Mouse (Mus musculus): ENCODE results near the gene BC107364. TPM values are rescaled to one million over a fixed set of nuclear protein-coding genes. Genes with fewer than 3 reads are reported as not detected.
"Not testable (repeated sequence)": the region's sequence is repeated elsewhere in the genome, so short reads cannot be mapped to it uniquely, and the experiment has no call there.

Gene BC107364
- total RNA-seq, 2 experiments from 2014 or later, result 0.50 TPM; not detected in 1

DNA sequence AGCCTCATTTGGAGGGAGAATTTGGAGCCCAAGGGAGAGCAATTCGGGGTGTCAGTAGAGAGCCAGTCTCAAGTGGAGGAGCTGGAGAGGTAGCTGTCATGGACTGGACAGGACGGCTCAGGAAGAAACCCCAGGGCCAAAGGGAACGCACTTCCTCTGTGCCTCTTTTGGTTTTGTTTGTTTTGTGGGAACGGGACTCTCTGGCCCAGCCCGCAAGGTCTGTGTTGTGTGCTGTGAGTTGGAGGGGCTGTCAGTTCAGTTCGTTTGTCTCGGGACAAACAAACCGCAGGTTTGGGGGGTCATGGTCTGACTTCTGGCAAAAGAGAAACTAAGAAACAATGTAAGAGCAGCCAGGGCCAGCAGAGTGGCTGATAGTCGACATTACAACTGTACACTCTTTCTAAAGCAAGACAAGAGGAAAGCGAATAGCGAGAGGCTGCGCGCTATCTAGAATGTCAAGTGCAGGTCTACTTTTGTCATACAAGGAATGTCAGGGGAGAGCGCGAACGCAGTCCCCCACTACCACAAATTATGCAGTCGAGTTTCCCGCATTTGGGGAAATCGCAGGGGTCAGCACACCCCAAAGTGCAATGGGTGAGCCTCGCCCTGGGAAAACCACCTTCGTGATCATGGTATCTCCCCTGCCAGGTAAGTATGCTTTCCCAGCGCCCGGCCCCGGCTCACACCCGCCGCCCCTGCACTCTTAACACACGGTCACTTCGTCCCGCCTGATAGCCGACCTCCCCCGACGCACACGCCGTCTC, 34.1 kb upstream of the BC107364 start:
- not testable (repeated sequence) for DNase-seq

DNA sequence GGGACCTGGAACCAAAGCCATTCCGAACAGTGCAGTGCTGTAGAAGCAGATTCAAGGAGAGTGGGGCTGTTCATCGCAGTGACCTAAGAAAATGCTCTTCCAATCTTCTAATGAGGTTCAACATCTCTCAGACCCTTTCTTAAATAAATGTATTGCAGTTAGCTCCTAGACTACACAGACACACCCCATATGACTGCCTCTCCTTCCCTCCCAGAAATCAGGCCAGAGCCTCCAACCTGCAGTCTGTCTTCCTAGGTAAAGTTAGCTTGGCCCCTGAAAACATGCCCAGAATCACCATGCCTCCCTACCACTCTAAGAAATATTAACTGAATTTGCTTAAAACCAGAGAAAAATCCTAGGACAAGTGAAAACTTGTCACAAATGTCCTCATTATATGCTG, 33.3 kb upstream of the BC107364 start:
- no peak for DNase-seq

DNA sequence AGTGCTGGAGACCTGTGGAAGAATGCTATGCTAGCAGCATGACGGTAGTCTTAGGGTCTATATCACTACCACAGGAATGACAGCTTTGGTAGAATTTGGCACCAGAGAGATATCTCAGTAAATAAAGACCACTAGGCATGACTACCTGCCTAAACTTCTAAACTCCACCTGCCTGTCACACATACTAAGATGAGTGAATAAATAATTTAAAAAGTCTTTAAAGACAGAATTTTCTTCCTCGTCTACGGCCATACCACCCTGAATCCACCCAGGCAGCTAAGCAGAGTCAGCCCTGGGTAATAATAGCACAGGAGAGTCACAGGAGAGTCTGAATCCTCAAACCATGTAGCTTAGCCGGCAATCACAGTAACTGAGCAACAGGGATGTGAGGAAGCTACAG, 32.8 kb upstream of the BC107364 start:
- DNase-seq, result no peak

- DNase-seq, result no peak
Measured at GRCm38 (mm10) chr3:96483946-96484345, 31.8 kb upstream of the BC107364 start.

DNA sequence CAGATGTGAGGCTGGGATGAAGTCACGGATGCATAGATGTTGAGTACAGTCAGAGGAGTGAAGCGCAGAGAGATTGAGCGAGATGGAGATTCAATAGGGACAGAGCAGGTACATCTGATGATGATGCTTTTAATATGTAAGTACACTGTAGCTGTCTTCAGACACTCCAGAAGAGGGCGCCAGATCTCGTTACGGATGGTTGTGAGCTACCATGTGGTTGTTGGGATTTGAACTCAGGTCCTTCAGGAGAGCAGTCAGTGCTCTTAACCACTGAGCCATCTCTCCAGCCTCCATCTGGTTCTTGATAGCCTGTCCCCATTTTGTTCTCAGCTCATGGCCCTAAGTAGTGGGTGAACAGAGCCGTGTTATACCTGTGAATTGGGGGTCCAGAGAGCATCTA, 30.9 kb upstream of the BC107364 start:
- DNase-seq, result not testable (repeated sequence)

DNA sequence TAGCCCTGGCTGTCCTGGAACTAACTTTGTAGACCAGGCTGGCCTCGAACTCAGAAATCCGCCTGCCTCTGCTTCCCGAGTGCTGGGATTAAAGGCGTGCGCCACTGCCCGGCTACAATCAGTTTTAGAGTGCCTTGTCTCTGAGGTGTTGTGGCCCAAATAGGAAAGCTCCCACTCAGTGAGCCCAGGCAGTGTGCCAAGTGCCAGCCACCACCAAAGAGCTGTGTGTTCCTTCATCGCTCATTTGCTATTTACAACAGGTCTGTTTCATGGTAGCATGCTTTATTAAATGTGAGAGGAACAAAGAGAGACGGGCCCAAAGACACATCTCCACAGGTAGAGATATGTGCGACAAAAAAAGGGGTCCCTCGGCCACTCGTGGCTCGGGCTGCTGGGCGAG, 30.3 kb upstream of the BC107364 start:
- no peak for DNase-seq

- DNase-seq, result no peak
Measured at GRCm38 (mm10) chr3:96481856-96482255, 29.8 kb upstream of the BC107364 start.

- DNase-seq, result no peak
Measured at GRCm38 (mm10) chr3:96480684-96481270, 28.7 kb upstream of the BC107364 start.

DNA sequence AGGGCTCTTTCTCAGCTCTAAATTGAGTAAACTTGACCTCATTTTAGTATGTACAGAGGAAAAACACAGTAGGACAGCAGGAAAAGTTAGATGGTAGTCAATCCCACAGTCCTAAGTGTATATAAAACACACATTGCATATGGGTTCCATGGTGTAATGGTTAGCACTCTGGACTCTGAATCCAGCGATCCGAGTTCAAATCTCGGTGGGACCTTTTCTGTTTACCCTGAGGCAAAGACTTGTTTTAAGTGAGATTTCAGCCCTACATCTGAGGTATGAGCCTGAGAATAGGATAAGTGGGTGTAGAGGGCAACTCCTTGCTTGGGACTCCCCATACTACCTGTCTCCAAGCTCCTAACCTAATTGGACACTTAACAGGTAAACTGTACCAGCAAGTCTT, 27.1 kb upstream of the BC107364 start:
- DNase-seq, result no peak

GRCm38 (mm10) chr3:96477558-96477957, 25.5 kb upstream of the BC107364 start:
- DNase-seq, result no peak

- DNase-seq, result no peak
Measured at GRCm38 (mm10) chr3:96477084-96477483, 25.0 kb upstream of the BC107364 start.

DNA sequence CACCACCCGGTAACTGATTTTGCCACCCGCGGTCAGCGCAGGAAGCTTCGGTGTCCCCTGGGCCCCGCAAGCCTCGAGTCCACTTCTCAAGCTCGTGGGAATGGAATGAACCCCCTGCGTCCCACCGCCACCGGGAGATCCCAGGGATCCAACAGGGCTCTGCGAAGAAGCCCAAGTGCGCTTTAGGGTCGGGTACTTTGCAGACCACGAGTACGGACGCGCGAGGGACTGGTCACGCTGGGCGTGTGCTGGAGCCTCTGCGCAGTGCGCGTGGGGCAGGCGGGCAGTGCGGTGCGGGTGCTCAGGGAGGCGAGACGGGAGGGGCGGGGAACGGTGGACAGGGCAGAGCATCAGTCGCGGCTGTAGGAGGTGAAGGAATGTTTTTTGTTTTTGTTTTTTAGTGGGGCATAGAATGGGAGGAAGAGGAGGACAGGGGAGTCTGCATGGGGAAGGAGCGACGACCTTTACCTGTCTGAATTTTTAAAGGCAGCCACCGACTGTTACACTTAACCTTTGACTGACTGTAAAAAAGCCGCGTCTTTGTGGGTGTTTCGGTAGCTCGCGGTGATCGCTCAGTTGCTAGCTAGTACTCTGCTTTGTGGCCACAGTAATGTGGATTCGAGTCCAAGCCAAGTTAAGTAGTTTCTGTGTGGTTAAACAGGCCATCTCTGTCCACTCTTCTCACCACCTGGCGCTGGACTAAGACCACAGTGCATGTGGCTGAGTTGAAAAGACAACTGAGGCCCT, 23.0 kb upstream of the BC107364 start:
- no peak for DNase-seq

GRCm38 (mm10) chr3:96473556-96473955, 21.4 kb upstream of the BC107364 start:
- DNase-seq, result not testable (repeated sequence)

DNA sequence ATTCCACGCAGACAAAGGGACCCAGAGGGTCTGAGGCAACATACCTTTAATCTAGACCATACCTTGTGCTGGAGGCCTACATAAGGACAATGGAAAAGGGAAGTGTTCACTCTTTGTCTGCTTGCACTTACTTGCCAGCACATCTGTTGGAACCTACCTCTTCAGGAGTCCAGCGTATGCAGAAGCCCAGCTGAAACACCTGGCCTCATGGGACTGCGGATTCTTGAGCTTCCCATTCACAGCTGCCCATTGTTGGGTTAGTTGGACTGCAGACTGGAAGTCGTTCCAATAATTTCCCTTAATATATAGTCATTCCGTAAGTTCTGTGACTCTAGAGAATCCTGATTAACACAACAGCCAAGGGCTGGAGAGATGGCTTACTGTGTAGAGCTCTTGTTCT, 20.0 kb upstream of the BC107364 start:
- DNase-seq, result no peak

DNA sequence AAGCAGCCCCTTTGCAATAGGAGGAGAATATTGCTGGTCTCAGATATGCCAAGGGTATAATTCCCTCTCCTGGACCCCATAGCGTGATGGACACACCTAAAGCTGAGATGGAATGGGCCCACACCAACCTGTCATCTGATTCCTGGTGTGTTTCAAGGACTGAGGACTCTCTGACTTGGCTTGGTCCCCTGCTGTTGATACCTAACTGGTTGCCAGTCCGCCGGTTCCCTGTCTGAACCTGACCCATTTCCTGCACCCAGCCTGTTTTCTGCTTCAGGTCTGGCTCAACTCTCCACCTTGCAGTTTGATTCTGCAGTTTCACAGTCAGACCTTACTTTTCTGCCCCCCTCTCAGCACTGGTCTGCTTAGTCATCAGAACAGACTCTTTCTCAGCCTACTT, 17.5 kb upstream of the BC107364 start:
- no peak for DNase-seq

DNA sequence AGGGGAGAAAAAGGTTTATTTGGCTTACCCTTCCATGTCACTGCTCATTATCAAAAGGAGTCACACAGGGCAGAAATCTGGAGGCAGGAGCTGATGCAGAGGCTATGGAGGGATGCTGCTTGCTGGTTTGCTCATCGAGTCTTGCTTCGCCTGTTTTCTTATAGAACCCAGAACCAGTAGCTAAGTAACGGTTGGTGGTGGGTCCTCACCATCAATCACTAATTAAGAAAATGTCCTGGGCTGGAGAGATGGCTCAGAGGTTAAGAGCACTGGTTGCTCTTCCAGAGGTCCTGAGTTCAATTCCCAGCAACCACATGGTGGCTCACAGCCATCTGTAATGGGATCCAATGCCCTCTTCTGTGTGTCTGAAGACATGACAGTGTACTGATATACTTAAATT, 16.2 kb upstream of the BC107364 start:
- DNase-seq, result not testable (repeated sequence)

DNA sequence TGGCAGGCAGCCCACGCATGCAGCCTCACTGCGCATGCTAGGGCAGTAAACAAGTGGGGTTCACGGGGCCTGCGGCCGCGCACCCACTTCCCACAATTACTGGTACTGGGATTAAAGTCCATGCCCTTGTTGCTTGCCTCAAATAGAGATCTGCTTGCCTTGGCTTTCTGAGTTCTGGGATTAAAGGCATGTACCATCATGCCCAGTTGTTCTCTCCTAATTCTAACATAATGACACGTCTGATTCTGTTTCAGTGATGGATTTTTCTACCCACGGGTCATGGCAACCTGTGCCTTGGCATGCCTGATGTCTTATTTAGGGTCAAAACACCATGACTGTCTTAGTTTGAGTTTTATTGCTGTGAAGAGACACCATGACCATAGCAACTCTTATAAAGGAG, 15.5 kb upstream of the BC107364 start:
- DNase-seq, result no peak

DNA sequence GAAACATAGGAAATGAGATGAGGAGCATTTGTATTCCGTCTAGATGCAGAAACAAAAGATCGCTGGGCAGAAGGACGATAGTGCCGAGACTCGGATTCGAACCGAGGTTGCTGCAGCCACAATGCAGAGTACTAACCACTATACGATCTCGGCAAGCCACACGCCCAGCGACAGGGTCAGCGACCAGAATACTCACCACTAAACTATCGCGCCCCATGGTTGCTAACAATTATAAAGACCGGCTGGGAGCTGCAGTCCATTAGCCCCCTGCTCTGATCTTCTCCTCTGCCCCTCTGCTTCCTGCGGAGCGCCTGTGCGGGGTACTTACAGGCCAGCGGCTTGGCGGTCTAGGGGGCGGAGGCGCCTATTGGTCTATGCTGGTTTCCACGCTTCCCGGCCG, 11.8 kb upstream of the BC107364 start:
- DNase-seq, result no peak

DNA sequence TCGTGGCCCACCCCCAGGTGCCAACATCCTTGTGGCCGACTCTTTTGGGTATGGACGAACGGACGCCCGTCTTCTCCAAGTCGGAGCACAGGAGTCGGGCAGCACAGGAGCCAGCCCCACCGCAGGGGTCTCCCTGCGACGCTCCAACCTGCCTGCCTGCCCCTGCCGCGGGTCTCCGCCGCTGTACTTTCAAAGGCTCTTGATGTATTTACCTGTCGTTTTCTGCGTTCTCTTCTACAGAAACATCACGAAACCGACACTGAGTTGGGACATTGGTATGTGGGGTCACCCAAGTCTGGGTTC, 8.4 kb upstream of the BC107364 start:
- not testable (repeated sequence) for DNase-seq

- DNase-seq, result not testable (repeated sequence)
Measured at GRCm38 (mm10) chr3:96459757-96460567, 7.9 kb upstream of the BC107364 start.

DNA sequence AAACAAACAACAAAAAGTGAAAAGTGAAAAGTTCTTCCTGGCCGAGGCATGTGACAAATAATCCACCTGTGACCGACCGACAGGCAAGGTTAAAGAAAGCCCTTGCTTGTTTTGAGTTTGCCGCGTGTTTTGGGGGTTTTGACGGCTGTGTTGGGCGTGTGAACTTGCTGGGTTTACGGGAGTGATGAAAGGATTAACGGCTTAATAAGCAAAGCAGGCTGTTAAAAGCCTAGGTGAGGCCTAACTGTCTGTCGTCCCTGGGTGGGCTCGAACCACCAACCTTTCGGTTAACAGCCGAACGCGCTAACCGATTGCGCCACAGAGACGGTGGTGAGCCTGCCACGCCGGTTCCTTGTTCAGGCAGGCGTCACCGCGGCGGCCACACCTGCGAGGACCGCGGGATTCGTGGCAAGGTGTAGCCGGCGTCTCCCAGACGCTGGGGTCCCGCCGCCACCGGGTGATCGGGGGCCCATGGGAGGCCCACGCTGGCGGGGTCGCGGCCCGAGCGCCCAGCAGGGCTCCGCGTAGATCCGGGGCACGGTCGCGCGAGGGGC, 6.9 kb upstream of the BC107364 start:
- DNase-seq, result not testable (repeated sequence)

- DNase-seq, result not testable (repeated sequence)
Measured at GRCm38 (mm10) chr3:96458008-96458407, 5.9 kb upstream of the BC107364 start.

Data from heart, postnatal 4 days (tissue).